Mouse (Mus musculus): ENCODE data around the gene Tenm2.

The Tenm2 gene

GRCm38 (mm10) chr11:36902302-36902701 is 333.5 kb downstream of the Tenm2 start:
- DNase-seq (ENCODE audit: low spot score) = no peak

GRCm38 (mm10) chr11:36893061-36893460 is 342.7 kb downstream of the Tenm2 start:
- DNase-seq (ENCODE audit: low spot score) = no peak

GRCm38 (mm10) chr11:36891106-36891505 is 344.7 kb downstream of the Tenm2 start:
- DNase-seq (ENCODE audit: low spot score) = no peak

- DNase-seq (ENCODE audit: low spot score) = no peak
Observed at GRCm38 (mm10) chr11:36887490-36887889, 348.3 kb downstream of the Tenm2 start.

- DNase-seq (ENCODE audit: low spot score) = no peak
Observed at GRCm38 (mm10) chr11:36886147-36886546, 349.6 kb downstream of the Tenm2 start.

- DNase-seq (ENCODE audit: low spot score) = no peak
Observed at GRCm38 (mm10) chr11:36872961-36873360, 362.8 kb downstream of the Tenm2 start.

- no peak for DNase-seq (ENCODE audit: low spot score)
Observed at GRCm38 (mm10) chr11:36870548-36870947, 365.2 kb downstream of the Tenm2 start.

- DNase-seq (ENCODE audit: low spot score) = no peak
Observed at GRCm38 (mm10) chr11:36851690-36852089, 384.1 kb downstream of the Tenm2 start.

- DNase-seq (ENCODE audit: low spot score) = no peak
Observed at GRCm38 (mm10) chr11:36847451-36847850, 388.3 kb downstream of the Tenm2 start.

- DNase-seq (ENCODE audit: low spot score) = no peak
Observed at GRCm38 (mm10) chr11:36832855-36833254, 402.9 kb downstream of the Tenm2 start.

GRCm38 (mm10) chr11:36831511-36831910 is 404.3 kb downstream of the Tenm2 start:
- no peak for DNase-seq (ENCODE audit: low spot score)

- no peak for DNase-seq (ENCODE audit: low spot score)
Observed at GRCm38 (mm10) chr11:36824666-36825065, 411.1 kb downstream of the Tenm2 start.

GRCm38 (mm10) chr11:36804615-36805014 is 431.1 kb downstream of the Tenm2 start:
- no peak for DNase-seq (ENCODE audit: low spot score)

GRCm38 (mm10) chr11:36802208-36802631 is 433.5 kb downstream of the Tenm2 start:
- DNase-seq (ENCODE audit: low spot score) = no peak

GRCm38 (mm10) chr11:36801683-36802082 is 434.1 kb downstream of the Tenm2 start:
- DNase-seq (ENCODE audit: low spot score) = no peak

GRCm38 (mm10) chr11:36799409-36799808 is 436.4 kb downstream of the Tenm2 start:
- DNase-seq (ENCODE audit: low spot score) = no peak

GRCm38 (mm10) chr11:36758009-36758408 is 477.8 kb downstream of the Tenm2 start:
- no peak for DNase-seq (ENCODE audit: low spot score)

- DNase-seq (ENCODE audit: low spot score) = no peak
Observed at GRCm38 (mm10) chr11:36746286-36746685, 489.5 kb downstream of the Tenm2 start.

- DNase-seq (ENCODE audit: low spot score) = no peak
Observed at GRCm38 (mm10) chr11:36727800-36728199, 508.0 kb downstream of the Tenm2 start.

GRCm38 (mm10) chr11:36702881-36703280 is 532.9 kb downstream of the Tenm2 start:
- DNase-seq (ENCODE audit: low spot score) = no peak

GRCm38 (mm10) chr11:36700951-36701350 is 534.8 kb downstream of the Tenm2 start:
- no peak for DNase-seq (ENCODE audit: low spot score)

GRCm38 (mm10) chr11:36700131-36700530 is 535.6 kb downstream of the Tenm2 start:
- no peak for DNase-seq (ENCODE audit: low spot score)

GRCm38 (mm10) chr11:36698268-36698667 is 537.5 kb downstream of the Tenm2 start:
- DNase-seq (ENCODE audit: low spot score) = no peak

- no peak for DNase-seq (ENCODE audit: low spot score)
Observed at GRCm38 (mm10) chr11:36697816-36698215, 537.9 kb downstream of the Tenm2 start.
